Comparison of ENCODE assay signal across 9 mouse cellular contexts in the genomic region with DNA sequence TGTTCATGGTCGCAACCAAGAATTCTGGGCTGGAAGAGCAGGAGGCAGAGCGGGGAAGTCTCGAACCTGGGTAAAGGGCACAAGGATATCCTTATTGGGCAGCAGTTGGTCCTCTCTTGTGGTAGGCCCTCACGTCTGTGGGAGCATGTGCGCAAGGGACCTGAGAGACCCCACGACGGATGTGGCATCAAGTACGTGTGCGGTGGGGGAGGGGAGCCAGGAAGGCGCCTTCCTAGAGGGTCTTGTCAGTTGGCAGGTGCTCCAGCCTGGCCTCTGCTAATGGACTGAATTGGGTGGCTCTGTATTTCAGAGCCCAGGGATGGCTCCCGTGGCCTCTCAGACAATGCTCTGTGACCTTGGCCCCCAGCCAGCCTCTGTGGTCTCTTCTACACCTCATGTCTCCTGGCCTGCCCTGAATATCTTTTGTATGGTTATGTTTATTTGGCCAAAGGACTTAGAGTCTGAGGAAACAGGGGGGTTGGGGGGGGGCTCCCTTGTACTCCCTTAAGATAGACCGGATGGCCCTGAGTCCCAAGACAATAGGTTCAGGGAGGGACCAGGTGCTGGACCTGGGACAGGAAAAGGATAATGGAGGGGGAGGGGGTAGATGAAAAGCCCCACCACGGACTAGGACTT.
DNase-seq lines count a peak whose midpoint lies in the region; ATAC-seq and TF ChIP-seq lines count a peak whose summit lies in the region.
"Had no signal": no experiment of that assay in that cellular context is flagged by ENCODE, and none has a peak within 500 bp of the region (broad histone marks: within the 10 kb centered on the region; RNA-seq: fewer than 3 reads in every experiment).

No protein-coding gene starts in this region.

- no peak overlapping the region for H3K9ac ChIP-seq in hindbrain, embryonic 15.5 days
- no peak overlapping the region for H3K9ac ChIP-seq in hindbrain, postnatal 0 days (replicated peaks; ENCODE audit: low read length)
- H3K9ac ChIP-seq: neural tube, embryonic 13.5 days had no signal

- H3K9me3 ChIP-seq in hindbrain, embryonic 15.5 days, result no peaks in the 10 kb centered on the region
- H3K9me3 ChIP-seq in hindbrain, postnatal 0 days (ENCODE audit: low read length), result no peaks in the 10 kb centered on the region
- H3K9me3 ChIP-seq: neural tube, embryonic 13.5 days had no signal

- H3K4me2 ChIP-seq in hindbrain, embryonic 15.5 days, result no peak overlapping the region
- H3K4me2 ChIP-seq in hindbrain, postnatal 0 days (ENCODE audit: low read depth, low read length), result no peak overlapping the region
- H3K4me2 ChIP-seq: neural tube, embryonic 13.5 days had no signal

- H3K4me3 ChIP-seq in hindbrain, embryonic 15.5 days, result no peak overlapping the region
- H3K4me3 ChIP-seq in hindbrain, postnatal 0 days (ENCODE audit: low read length), result no peak overlapping the region
- H3K4me3 ChIP-seq in brown adipose tissue, adult 24 weeks (ENCODE audit: insufficient read depth, low read depth, low read length), result no peak overlapping the region
- H3K4me3 ChIP-seq in thymus, adult 2 months (ENCODE audit: control insufficient read depth, insufficient read depth, low read length), result no peak overlapping the region
- H3K4me3 ChIP-seq: neural tube, embryonic 13.5 days had no signal

- TF ChIP-seq CTCF in hindbrain, postnatal 0 days (IDR thresholded peaks at IDR 0.05; ENCODE audit: low read depth), result no peak
- TF ChIP-seq CTCF in thymus, adult 2 months (IDR thresholded peaks at IDR 0.05; ENCODE audit: borderline replicate concordance, control insufficient read depth, extremely low read depth, insufficient read depth, low read length, poor library complexity), result no peak

- no peak for TF ChIP-seq POLR2A in thymus, adult 2 months (IDR thresholded peaks at IDR 0.05; ENCODE audit: control insufficient read depth, extremely low read depth, insufficient read depth, low read length, poor library complexity)

- 77% methylated on average over 13 of the region's 13 CpGs for WGBS in hindbrain, embryonic 15.5 days
- WGBS in hindbrain, postnatal 0 days, result 83% methylated on average over 13 of the region's 13 CpGs
- 25% methylated on average over 13 of the region's 13 CpGs for WGBS in thymus, adult 2 months

- no peaks in the 10 kb centered on the region for H3K36me3 ChIP-seq in hindbrain, embryonic 15.5 days
- H3K36me3 ChIP-seq in hindbrain, postnatal 0 days (ENCODE audit: insufficient read depth, low read length), result no peaks in the 10 kb centered on the region
- H3K36me3 ChIP-seq in thymus, adult 2 months (ENCODE audit: control insufficient read depth, insufficient read depth, low read length), result no peaks in the 10 kb centered on the region
- H3K36me3 ChIP-seq: neural tube, embryonic 13.5 days had no signal

- no peak overlapping the region for H3K27ac ChIP-seq in hindbrain, embryonic 15.5 days (replicated peaks)
- H3K27ac ChIP-seq in hindbrain, postnatal 0 days, result no peak overlapping the region
- peak overlapping the region; percentile 80 for H3K27ac ChIP-seq in brown adipose tissue, adult 24 weeks (replicated peaks; ENCODE audit: low read depth, low read length)
- H3K27ac ChIP-seq in thymus, adult 2 months (ENCODE audit: control insufficient read depth, insufficient read depth, low read length), result no peak overlapping the region

- 0 out of 2 replicates have a peak, but pooled peaks have one; percentile 15 for ATAC-seq in hindbrain, embryonic 15.5 days (ENCODE audit: low FRiP score, low read depth)
- ATAC-seq in hindbrain, postnatal 0 days, result no peak

- DNase-seq in hindbrain, postnatal 0 days (ENCODE audit: low spot score), result no peak
- peak; percentile 83 for DNase-seq in kidney, postnatal 10 days
- DNase-seq in thymus, adult 2 months, result peak; percentile 56
- DNase-seq in cerebellum, postnatal 36 days, result no peak
- no peak for DNase-seq in adipocyte (ENCODE audit: low spot score)
- DNase-seq in layer of hippocampus, postnatal 14 days (ENCODE audit: low spot score in 2 of 2), result no peak

- no peaks in the 10 kb centered on the region for H3K27me3 ChIP-seq in hindbrain, embryonic 15.5 days
- no peaks in the 10 kb centered on the region for H3K27me3 ChIP-seq in hindbrain, postnatal 0 days (ENCODE audit: insufficient read depth, low read length)
- H3K27me3 ChIP-seq in thymus, adult 2 months (ENCODE audit: control insufficient read depth, insufficient read depth, low read length), result no peaks in the 10 kb centered on the region
- H3K27me3 ChIP-seq: neural tube, embryonic 13.5 days had no signal

- H3K4me1 ChIP-seq in hindbrain, embryonic 15.5 days (replicated peaks), result peaks cover 43% of the 10 kb centered on the region
- H3K4me1 ChIP-seq in hindbrain, postnatal 0 days (ENCODE audit: insufficient read depth, low read length), result peaks cover 14% of the 10 kb centered on the region
- H3K4me1 ChIP-seq in brown adipose tissue, adult 24 weeks (ENCODE audit: control insufficient read depth, insufficient read depth, insufficient read length, low read length), result peaks cover 31% of the 10 kb centered on the region
- peaks cover 60% of the 10 kb centered on the region for H3K4me1 ChIP-seq in thymus, adult 2 months (replicated peaks; ENCODE audit: control insufficient read depth, insufficient read depth, low read length)

Comparison
In these comparisons a context has a peak if more than half of its experiments do, and no peak if none do; other contexts are left out.
1. DNase-seq: peak in kidney, postnatal 10 days (single experiment) and thymus, adult 2 months (single experiment); none in hindbrain, postnatal 0 days (single experiment), cerebellum, postnatal 36 days (0 of 2), adipocyte (single experiment) and layer of hippocampus, postnatal 14 days (0 of 2).